Mouse (Mus musculus): ENCODE measurements around the gene Nckap5.

- TF ChIP-seq POLR2A (IDR thresholded peaks at IDR 0.05; ENCODE audit: insufficient read length, low read depth), result no peak
- no peak for TF ChIP-seq CEBPB (IDR thresholded peaks at IDR 0.05; ENCODE audit: insufficient read depth, poor library complexity, severe bottlenecking)
- no peak for TF ChIP-seq USF1 (IDR thresholded peaks at IDR 0.05; ENCODE audit: low read depth)
- no peak for TF ChIP-seq E2F4 (IDR thresholded peaks at IDR 0.05; ENCODE audit: insufficient read depth)
- no peak for TF ChIP-seq MAX (IDR thresholded peaks at IDR 0.05; ENCODE audit: low read depth)
- TF ChIP-seq SRF (IDR thresholded peaks at IDR 0.05; ENCODE audit: control insufficient read depth, insufficient read length, low read depth), result no peak
- no peak for TF ChIP-seq MYOD1 (IDR thresholded peaks at IDR 0.05; ENCODE audit: control insufficient read depth in 1 of 3, insufficient read length in 2 of 3, low read depth in 2 of 3)
- no peak for TF ChIP-seq TCF12 (IDR thresholded peaks at IDR 0.05; ENCODE audit: insufficient read depth, poor library complexity, severe bottlenecking)
- no peak for TF ChIP-seq POLR2AphosphoS2 (IDR thresholded peaks at IDR 0.05; ENCODE audit: insufficient read length, low read depth)
- TF ChIP-seq TCF3 (IDR thresholded peaks at IDR 0.05; ENCODE audit: insufficient read length, low read depth), result no peak
- no peak for TF ChIP-seq MYOG (IDR thresholded peaks at IDR 0.05; ENCODE audit: control insufficient read depth in 1 of 3, insufficient read depth in 1 of 3, insufficient read length in 2 of 3, low read depth in 2 of 3)
These were observed 338.2 kb downstream of the Nckap5 start for GRCm38 (mm10) chr1:126492206-126493071.

Data from myocyte (in vitro differentiated cells).